Mouse (Mus musculus): Measurements from ENCODE around the gene Pip5kl1. TPM values are rescaled to one million over a fixed set of nuclear protein-coding genes. Genes with fewer than 3 reads are reported as not detected.

The Pip5kl1 gene
- polyA plus RNA-seq, 1 experiment from 2014 or later, result 0.50 TPM

- peak; percentile 94 for DNase-seq
- peak overlapping the region; percentile 38 for H3K4me3 ChIP-seq (ENCODE audit: low read depth, low read length)
- H3K36me3 ChIP-seq (ENCODE audit: insufficient read depth), result peaks cover 2% of the 10 kb centered on the region; the same call in 1 of the 2 replicates
- ATAC-seq (ENCODE audit: insufficient read depth), result peak; percentile 71
- TF ChIP-seq CTCF (IDR thresholded peaks at IDR 0.05; ENCODE audit: low read depth), result peak; percentile 95
- H3K9me3 ChIP-seq (ENCODE audit: low read depth, low read length), result no peaks in the 10 kb centered on the region
- H3K9ac ChIP-seq, result peak overlapping the region; percentile 13
- peak overlapping the region; percentile 57 for H3K4me2 ChIP-seq
- under 1% methylated on average over 11 of the region's 11 CpGs for WGBS
- H3K4me1 ChIP-seq (ENCODE audit: insufficient read depth), result peaks cover 13% of the 10 kb centered on the region
- H3K27ac ChIP-seq (ENCODE audit: low read depth), result peak overlapping the region; percentile 55; the same call in 1 of the 2 replicates
- no peaks in the 10 kb centered on the region for H3K27me3 ChIP-seq (ENCODE audit: insufficient read depth, low read length)
Measured at GRCm38 (mm10) chr2:32602600-32603054, 28.0 kb downstream of the Pip5kl1 start.

- WGBS, result 26% methylated on average over 10 of the region's 10 CpGs
- Histone ChIP-seq H3K36me3 (ENCODE audit: insufficient read depth) (no peaks in the 10 kb centered on the region), H3K9me3 (ENCODE audit: low read depth, low read length) (no peaks in the 10 kb centered on the region), H3K4me2 (no peak overlapping the region), H3K27me3 (ENCODE audit: insufficient read depth, low read length) (no peaks in the 10 kb centered on the region), H3K9ac (no peak overlapping the region), H3K4me3 (ENCODE audit: low read depth, low read length) (no peak overlapping the region), H3K4me1 (ENCODE audit: insufficient read depth) (peaks cover 18% of the 10 kb centered on the region), H3K27ac (ENCODE audit: low read depth) (no peak overlapping the region)
- DNase-seq (no peak), ATAC-seq (ENCODE audit: insufficient read depth) (no peak)
- no peak for TF ChIP-seq CTCF (IDR thresholded peaks at IDR 0.05; ENCODE audit: low read depth)
Measured at GRCm38 (mm10) chr2:32604631-32605030, 30.0 kb downstream of the Pip5kl1 start.

- ATAC-seq (ENCODE audit: insufficient read depth), result peak; percentile 77
- 11% methylated on average over 55 of the region's 55 CpGs for WGBS
- peak; percentile 95 for DNase-seq
- Histone ChIP-seq H3K9ac (peak overlapping the region; percentile 78), H3K4me1 (ENCODE audit: insufficient read depth) (peaks cover 16% of the 10 kb centered on the region), H3K4me2 (peak overlapping the region; percentile 89), H3K9me3 (ENCODE audit: low read depth, low read length) (no peaks in the 10 kb centered on the region), H3K36me3 (ENCODE audit: insufficient read depth) (no peaks in the 10 kb centered on the region), H3K4me3 (ENCODE audit: low read depth, low read length) (peak overlapping the region; percentile 78), H3K27me3 (ENCODE audit: insufficient read depth, low read length) (no peaks in the 10 kb centered on the region), H3K27ac (ENCODE audit: low read depth) (peak overlapping the region; percentile 49; the same call in 1 of the 2 replicates)
- TF ChIP-seq CTCF (IDR thresholded peaks at IDR 0.05; ENCODE audit: low read depth), result peak; percentile 73
Measured at GRCm38 (mm10) chr2:32606161-32607142, 31.9 kb downstream of the Pip5kl1 start.

GRCm38 (mm10) chr2:32607262-32607947 is 32.8 kb downstream of the Pip5kl1 start:
- H3K4me3 ChIP-seq (ENCODE audit: low read depth, low read length), result peak overlapping the region; percentile 78
- DNase-seq (peak; percentile 79), ATAC-seq (ENCODE audit: insufficient read depth) (peak; percentile 38)
- H3K36me3 ChIP-seq (ENCODE audit: insufficient read depth), result peaks cover 5% of the 10 kb centered on the region; the same call in 1 of the 2 replicates
- 0 out of 2 replicates have a peak, but pooled peaks have one; percentile 11 for TF ChIP-seq CTCF (IDR thresholded peaks at IDR 0.05; ENCODE audit: low read depth)
- H3K4me1 ChIP-seq (ENCODE audit: insufficient read depth), result 0 out of 2 replicates have a peak, but pooled peaks cover 9% of the 10 kb centered on the region
- H3K9me3 ChIP-seq (ENCODE audit: low read depth, low read length), result no peaks in the 10 kb centered on the region
- peak overlapping the region; percentile 49; the same call in 1 of the 2 replicates for H3K27ac ChIP-seq (ENCODE audit: low read depth)
- WGBS, result 5% methylated on average over 34 of the region's 34 CpGs
- H3K4me2 ChIP-seq, result peak overlapping the region; percentile 89
- H3K9ac ChIP-seq, result peak overlapping the region; percentile 78
- no peaks in the 10 kb centered on the region for H3K27me3 ChIP-seq (ENCODE audit: insufficient read depth, low read length)

- no peaks in the 10 kb centered on the region for H3K9me3 ChIP-seq (ENCODE audit: low read depth, low read length)
- peaks cover 10% of the 10 kb centered on the region; the same call in 1 of the 2 replicates for H3K36me3 ChIP-seq (ENCODE audit: insufficient read depth)
- H3K27ac ChIP-seq (ENCODE audit: low read depth), result peak overlapping the region; percentile 55
- peak; percentile 77 for DNase-seq
- no peaks in the 10 kb centered on the region for H3K27me3 ChIP-seq (ENCODE audit: insufficient read depth, low read length)
- peak overlapping the region; percentile 27; the same call in 1 of the 2 replicates for H3K9ac ChIP-seq
- 6% methylated on average over 25 of the region's 25 CpGs for WGBS
- TF ChIP-seq CTCF (IDR thresholded peaks at IDR 0.05; ENCODE audit: low read depth), result peak; percentile 35; the same call in 1 of the 2 replicates
- ATAC-seq (ENCODE audit: insufficient read depth), result peak; percentile 65
- 0 out of 2 replicates have a peak, but pooled peaks cover 9% of the 10 kb centered on the region for H3K4me1 ChIP-seq (ENCODE audit: insufficient read depth)
- H3K4me3 ChIP-seq (ENCODE audit: low read depth, low read length), result peak overlapping the region; percentile 78
- peak overlapping the region; percentile 89 for H3K4me2 ChIP-seq
Measured at GRCm38 (mm10) chr2:32608141-32608777, 33.7 kb downstream of the Pip5kl1 start.

GRCm38 (mm10) chr2:32608778-32609435 is 34.3 kb downstream of the Pip5kl1 start:
- Histone ChIP-seq H3K9me3 (ENCODE audit: low read depth, low read length) (no peaks in the 10 kb centered on the region), H3K4me1 (ENCODE audit: insufficient read depth) (0 out of 2 replicates have a peak, but pooled peaks cover 9% of the 10 kb centered on the region), H3K4me3 (ENCODE audit: low read depth, low read length) (peak overlapping the region; percentile 78), H3K27ac (ENCODE audit: low read depth) (peak overlapping the region; percentile 55; the same call in 1 of the 2 replicates), H3K27me3 (ENCODE audit: insufficient read depth, low read length) (no peaks in the 10 kb centered on the region), H3K36me3 (ENCODE audit: insufficient read depth) (peaks cover 10% of the 10 kb centered on the region; the same call in 1 of the 2 replicates), H3K9ac (peak overlapping the region; percentile 27; the same call in 1 of the 2 replicates), H3K4me2 (peak overlapping the region; percentile 89)
- DNase-seq (no peak), ATAC-seq (ENCODE audit: insufficient read depth) (no peak)
- TF ChIP-seq CTCF (IDR thresholded peaks at IDR 0.05; ENCODE audit: low read depth), result no peak
- WGBS, result 52% methylated on average over 18 of the region's 18 CpGs
